Mouse (Mus musculus): ENCODE data around the gene Dnmt3b.

DNA sequence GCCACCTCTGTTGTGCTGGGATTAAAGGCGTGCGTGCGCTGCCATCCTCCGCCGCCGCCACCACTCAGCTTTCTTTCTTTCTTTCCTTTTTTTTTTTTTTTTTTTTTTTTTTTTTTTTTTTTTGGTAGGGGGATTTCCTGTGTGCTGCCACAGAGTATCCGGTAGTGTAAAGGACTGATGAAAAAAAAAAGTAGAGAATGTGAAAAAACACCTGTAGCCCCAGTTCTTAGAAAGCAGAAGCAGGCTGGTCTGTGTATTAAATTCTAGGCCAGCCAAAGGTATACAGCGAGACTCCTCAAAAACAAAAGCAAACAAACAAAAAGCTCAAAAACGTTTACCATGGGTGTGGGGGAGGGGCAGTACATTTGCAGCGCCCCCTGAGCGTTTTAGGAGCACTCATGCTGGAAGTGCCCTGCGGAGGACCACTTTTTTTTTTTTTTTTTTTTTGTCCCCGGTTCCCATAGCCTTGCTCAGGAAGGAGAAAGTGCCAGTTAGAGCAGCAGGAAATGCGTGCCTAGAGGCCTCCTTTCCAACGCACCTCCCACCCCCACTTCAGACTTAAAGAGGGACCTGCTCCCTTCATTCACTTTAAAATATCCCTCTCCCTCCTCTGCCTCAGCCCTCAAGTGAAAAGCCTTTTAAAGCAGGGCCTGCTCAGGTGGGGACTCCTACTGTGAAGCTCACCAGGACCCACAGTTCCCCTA, 10.1 kb upstream of the Dnmt3b start:
- no peak for TF ChIP-seq TAL1 (IDR thresholded peaks at IDR 0.05; ENCODE audit: low read length)
- no peak for TF ChIP-seq GATA1 (IDR thresholded peaks at IDR 0.05; ENCODE audit: low read length)

Measured in erythroblast, embryonic 14.5 days (primary cell).